Mouse (Mus musculus) embryonic facial prominence, embryonic 11.5 days (tissue): ENCODE data around the gene Kdm4a. TPM values are rescaled to one million over a fixed set of nuclear protein-coding genes. Genes with fewer than 3 reads are reported as not detected.

Experiments
- ATAC-seq: fragments of 200-750 bp; cut with Nextera tagmentation; replicated peaks from 2 replicates; pipeline ENCODE4 v1.8.0; 2017; ENCODE audit warnings: low read depth; ENCODE audit not compliant: insufficient number of reproducible peaks, low FRiP score, low TSS enrichment
- DNase-seq: peaks from one replicate; pipeline ENCODE4 v3.0.0-alpha.2; 2015; ENCODE audit warnings: low spot score
- H3K27ac ChIP-seq: fragments of 300-500 bp; sonication (generic); replicated peaks from 2 replicates; pipeline ENCODE4 v1.5.1; 2014; ENCODE audit warnings: mild to moderate bottlenecking, low read depth, low read length, control low read depth
- H3K27me3 ChIP-seq: fragments of 300-500 bp; sonication (generic); 2 replicates; pipeline ENCODE4 v1.6.1; 2014; ENCODE audit warnings: mild to moderate bottlenecking, low read length, moderate library complexity, mixed read lengths; ENCODE audit not compliant: control insufficient read depth, insufficient read depth
- H3K36me3 ChIP-seq: fragments of 300-500 bp; sonication (generic); replicated peaks from 2 replicates; pipeline ENCODE4 v1.6.1; 2014; ENCODE audit warnings: low read depth, mild to moderate bottlenecking, low read length, moderate library complexity, mixed read lengths; ENCODE audit not compliant: control insufficient read depth, insufficient read depth
- H3K4me1 ChIP-seq: fragments of 300-500 bp; sonication (generic); 2 replicates; pipeline ENCODE4 v1.6.1; 2014; ENCODE audit warnings: low read length, mixed read lengths; ENCODE audit not compliant: control insufficient read depth, insufficient read depth
- H3K4me2 ChIP-seq: fragments of 300-500 bp; sonication (generic); 2 replicates; pipeline ENCODE4 v1.6.1; 2014; ENCODE audit warnings: low read depth, mild to moderate bottlenecking, control low read depth, low read length, moderate library complexity
- H3K4me3 ChIP-seq: fragments of 300-500 bp; sonication (generic); 2 replicates; pipeline ENCODE4 v1.5.1; 2014; ENCODE audit warnings: low read depth, low read length, control low read depth
- H3K9ac ChIP-seq: fragments of 300-500 bp; sonication (generic); replicated peaks from 2 replicates; pipeline ENCODE4 v1.6.1; 2014; ENCODE audit warnings: mild to moderate bottlenecking, control low read depth, low read length
- H3K9me3 ChIP-seq: fragments of 300-500 bp; sonication (generic); replicated peaks from 2 replicates; pipeline ENCODE4 v1.6.1; 2016; ENCODE audit warnings: mild to moderate bottlenecking, low read length, inconsistent platforms, mixed read lengths; ENCODE audit not compliant: control insufficient read depth
- WGBS: fragments of 180-500 bp; shearing (Covaris S2); extraction: QIAGEN DNeasy Blood & Tissue Kit; methylation state at CpG from one replicate; pipeline ENCODE4 v1.1.7; 2014; 5-methylcytosine and 5-hydroxymethylcytosine counted together
- polyA plus RNA-seq: library from polyadenylated mRNA; unstranded; fragments of >200 nt; fragmentation: Nextera tagmentation; extraction: Ambion mirVana; gene quantifications from 2 replicates; pipeline ENCODE4 v1.2.1, GENCODE M21; 2014

The Kdm4a gene
- polyA plus RNA-seq, 1 experiment from 2014 or later, result 53.2 TPM

- no peaks in the 10 kb centered on the region for H3K9me3 ChIP-seq
- no peaks in the 10 kb centered on the region for H3K4me1 ChIP-seq
- no peak overlapping the region for H3K4me2 ChIP-seq
- no peak for ATAC-seq
- no peaks in the 10 kb centered on the region; the same call in 1 of the 2 replicates for H3K36me3 ChIP-seq
- no peak overlapping the region for H3K27ac ChIP-seq
- H3K9ac ChIP-seq, result no peak overlapping the region
- DNase-seq, result no peak
- no peak overlapping the region for H3K4me3 ChIP-seq
- 94% methylated on average over 5 of the region's 5 CpGs for WGBS
- no peaks in the 10 kb centered on the region for H3K27me3 ChIP-seq
These were observed 48.5 kb downstream of the Kdm4a start for GRCm38 (mm10) chr4:118131329-118131728.

GRCm38 (mm10) chr4:118123030-118123704 lies 56.7 kb downstream of the Kdm4a start:
- H3K9me3 ChIP-seq, result no peaks in the 10 kb centered on the region
- ATAC-seq, result peak; percentile 37; the same call in 1 of the 2 replicates
- WGBS, result 82% methylated on average over 14 of the region's 14 CpGs
- H3K4me3 ChIP-seq, result no peak overlapping the region
- no peaks in the 10 kb centered on the region for H3K27me3 ChIP-seq
- no peaks in the 10 kb centered on the region for H3K36me3 ChIP-seq
- no peak overlapping the region for H3K27ac ChIP-seq
- H3K4me1 ChIP-seq, result no peaks in the 10 kb centered on the region
- DNase-seq, result peak; percentile 10
- no peak overlapping the region for H3K4me2 ChIP-seq
- H3K9ac ChIP-seq, result no peak overlapping the region

- H3K36me3 ChIP-seq, result no peaks in the 10 kb centered on the region
- H3K9me3 ChIP-seq, result no peaks in the 10 kb centered on the region
- H3K4me3 ChIP-seq, result no peak overlapping the region
- H3K27ac ChIP-seq, result no peak overlapping the region
- H3K4me1 ChIP-seq, result no peaks in the 10 kb centered on the region
- ATAC-seq, result no peak
- 88% methylated on average over 10 of the region's 10 CpGs for WGBS
- no peak for DNase-seq
- no peak overlapping the region for H3K4me2 ChIP-seq
- no peak overlapping the region for H3K9ac ChIP-seq
- H3K27me3 ChIP-seq, result no peaks in the 10 kb centered on the region
These were observed 57.8 kb downstream of the Kdm4a start for GRCm38 (mm10) chr4:118122078-118122477.

- no peak for ATAC-seq
- Histone ChIP-seq H3K9me3 (no peaks in the 10 kb centered on the region), H3K4me3 (no peak overlapping the region), H3K9ac (no peak overlapping the region), H3K36me3 (no peaks in the 10 kb centered on the region), H3K4me1 (no peaks in the 10 kb centered on the region), H3K27me3 (no peaks in the 10 kb centered on the region), H3K27ac (no peak overlapping the region), H3K4me2 (no peak overlapping the region)
- 93% methylated on average over 10 of the region's 10 CpGs for WGBS
- DNase-seq, result no peak
These were observed 62.3 kb downstream of the Kdm4a start for GRCm38 (mm10) chr4:118117565-118117964.

- 93% methylated on average over 11 of the region's 11 CpGs for WGBS
- Histone ChIP-seq H3K9me3 (no peaks in the 10 kb centered on the region), H3K9ac (no peak overlapping the region), H3K4me3 (no peak overlapping the region), H3K27me3 (no peaks in the 10 kb centered on the region), H3K36me3 (no peaks in the 10 kb centered on the region), H3K4me1 (no peaks in the 10 kb centered on the region), H3K4me2 (no peak overlapping the region), H3K27ac (no peak overlapping the region)
- ATAC-seq (no peak), DNase-seq (no peak)
These were observed 63.7 kb downstream of the Kdm4a start for GRCm38 (mm10) chr4:118116098-118116497.

GRCm38 (mm10) chr4:118115132-118115531 lies 64.7 kb downstream of the Kdm4a start:
- Histone ChIP-seq H3K4me3 (no peak overlapping the region), H3K9me3 (no peaks in the 10 kb centered on the region), H3K27me3 (no peaks in the 10 kb centered on the region), H3K4me2 (no peak overlapping the region), H3K27ac (no peak overlapping the region), H3K4me1 (no peaks in the 10 kb centered on the region), H3K9ac (no peak overlapping the region), H3K36me3 (no peaks in the 10 kb centered on the region)
- no peak for ATAC-seq
- DNase-seq, result no peak
- 87% methylated on average over 7 of the region's 7 CpGs for WGBS

GRCm38 (mm10) chr4:118112601-118113000 lies 67.2 kb downstream of the Kdm4a start:
- ATAC-seq (no peak), DNase-seq (no peak)
- Histone ChIP-seq H3K27me3 (no peaks in the 10 kb centered on the region), H3K27ac (no peak overlapping the region), H3K4me1 (no peaks in the 10 kb centered on the region), H3K36me3 (no peaks in the 10 kb centered on the region), H3K9ac (no peak overlapping the region), H3K4me2 (no peak overlapping the region), H3K9me3 (no peaks in the 10 kb centered on the region), H3K4me3 (no peak overlapping the region)
- 86% methylated on average over 12 of the region's 12 CpGs for WGBS

- 93% methylated on average over 13 of the region's 13 CpGs for WGBS
- Histone ChIP-seq H3K9me3 (no peaks in the 10 kb centered on the region), H3K4me2 (no peak overlapping the region), H3K4me1 (no peaks in the 10 kb centered on the region), H3K36me3 (no peaks in the 10 kb centered on the region), H3K4me3 (no peak overlapping the region), H3K27ac (no peak overlapping the region), H3K27me3 (no peaks in the 10 kb centered on the region), H3K9ac (no peak overlapping the region)
- ATAC-seq (no peak), DNase-seq (no peak)
These were observed 70.2 kb downstream of the Kdm4a start for GRCm38 (mm10) chr4:118109649-118110048.
